Mouse (Mus musculus) liver, embryonic 14.5 days (tissue): ENCODE results near the gene 1810062G17Rik. TPM values are rescaled to one million over a fixed set of nuclear protein-coding genes. Genes with fewer than 3 reads are reported as not detected.

Experiments
- ATAC-seq: fragments of 200-750 bp; cut with Nextera tagmentation; 2 replicates; pipeline ENCODE4 v1.8.0; 2017; ENCODE audit warnings: moderate number of reproducible peaks, mild to moderate bottlenecking, moderate library complexity; ENCODE audit not compliant: insufficient read depth
- DNase-seq, 3 experiments: peaks; one replicate each; pipeline ENCODE4 v3.0.0-alpha.2; 2012 to 2013; ENCODE audit warnings: low read depth in 3 of 3, low spot score in 3 of 3
- H3K27ac ChIP-seq: fragments of 300-500 bp; sonication (generic); 2 replicates; pipeline ENCODE4 v1.5.1; 2014; ENCODE audit warnings: moderate library complexity, mild to moderate bottlenecking, control low read depth, inconsistent platforms
- H3K27me3 ChIP-seq: fragments of 300-500 bp; sonication (generic); 2 replicates; pipeline ENCODE4 v1.6.1; 2014; ENCODE audit warnings: mild to moderate bottlenecking, low read length, moderate library complexity; ENCODE audit not compliant: control insufficient read depth, insufficient read depth
- H3K36me3 ChIP-seq: fragments of 300-500 bp; sonication (generic); replicated peaks from 2 replicates; pipeline ENCODE4 v1.6.1; 2014; ENCODE audit warnings: low read depth; ENCODE audit not compliant: control insufficient read depth, insufficient read depth
- H3K4me1 ChIP-seq, 2 experiments: fragments of 200-500 bp in 1 of 2; fragments of 300-500 bp in 1 of 2; sonication (generic) in 1 of 2; replicated peaks; 2 replicates each; pipeline ENCODE4 v1.6.1; 2012 to 2014; ENCODE audit warnings: antibody characterized with exemption in 1 of 2, inconsistent platforms in 1 of 2, low read length in 1 of 2; ENCODE audit not compliant: control insufficient read depth in 2 of 2, insufficient read depth in 2 of 2
- H3K4me2 ChIP-seq: fragments of 300-500 bp; sonication (generic); 2 replicates; pipeline ENCODE4 v1.6.1; 2014; ENCODE audit warnings: low read depth, mild to moderate bottlenecking, control low read depth, moderate library complexity
- H3K4me3 ChIP-seq, 2 experiments: fragments of 200-500 bp in 1 of 2; fragments of 300-500 bp in 1 of 2; sonication (generic) in 1 of 2; 2 replicates each; pipeline ENCODE4 v1.5.1; 2012 to 2014; ENCODE audit warnings: low read depth in 2 of 2, low read length in 2 of 2, mild to moderate bottlenecking in 2 of 2, control low read depth in 1 of 2, inconsistent platforms in 1 of 2, moderate library complexity in 1 of 2; ENCODE audit not compliant: insufficient read depth in 1 of 2
- H3K9ac ChIP-seq: fragments of 300-500 bp; sonication (generic); replicated peaks from 2 replicates; pipeline ENCODE4 v1.6.1; 2014; ENCODE audit warnings: mild to moderate bottlenecking, control low read depth, moderate library complexity
- H3K9me3 ChIP-seq: fragments of 300-500 bp; sonication (generic); 2 replicates; pipeline ENCODE4 v1.6.1; 2016; ENCODE audit warnings: low read length, mixed read lengths; ENCODE audit not compliant: control insufficient read depth
- CTCF ChIP-seq: IDR thresholded peaks from 2 replicates; pipeline ENCODE4 v1.5.1; 2016; ENCODE audit warnings: antibody characterized with exemption, low read depth, control low read depth
- EP300 ChIP-seq: IDR thresholded peaks from 2 replicates; pipeline ENCODE4 v1.6.1; 2016; ENCODE audit warnings: antibody characterized with exemption, low read depth
- WGBS: fragments of 180-500 bp; shearing (Covaris S2); extraction: QIAGEN DNeasy Blood & Tissue Kit; methylation state at CpG from one replicate; pipeline ENCODE4 v1.1.7; 2014; ENCODE audit not compliant: insufficient replicate concordance; 5-methylcytosine and 5-hydroxymethylcytosine counted together
- polyA plus RNA-seq, 2 experiments: library from polyadenylated mRNA; depleted of rRNA in 1 of 2; stranded (reverse) in 1 of 2; unstranded in 1 of 2; fragments of >200 nt; fragmentation: Nextera tagmentation in 1 of 2; extraction: Ambion mirVana in 1 of 2; gene quantifications; 2 replicates each; pipeline versions ENCODE4 v1.2.1 to v1.2.3; 2012 to 2014

The 1810062G17Rik gene
- 0.43 and 0.77 TPM in 2 replicates for polyA plus RNA-seq (2012; rRNA removed)
- 1.1 and 1.2 TPM in 2 replicates for polyA plus RNA-seq (2014; fragmentation: Nextera tagmentation; extraction: Ambion mirVana)

DNA sequence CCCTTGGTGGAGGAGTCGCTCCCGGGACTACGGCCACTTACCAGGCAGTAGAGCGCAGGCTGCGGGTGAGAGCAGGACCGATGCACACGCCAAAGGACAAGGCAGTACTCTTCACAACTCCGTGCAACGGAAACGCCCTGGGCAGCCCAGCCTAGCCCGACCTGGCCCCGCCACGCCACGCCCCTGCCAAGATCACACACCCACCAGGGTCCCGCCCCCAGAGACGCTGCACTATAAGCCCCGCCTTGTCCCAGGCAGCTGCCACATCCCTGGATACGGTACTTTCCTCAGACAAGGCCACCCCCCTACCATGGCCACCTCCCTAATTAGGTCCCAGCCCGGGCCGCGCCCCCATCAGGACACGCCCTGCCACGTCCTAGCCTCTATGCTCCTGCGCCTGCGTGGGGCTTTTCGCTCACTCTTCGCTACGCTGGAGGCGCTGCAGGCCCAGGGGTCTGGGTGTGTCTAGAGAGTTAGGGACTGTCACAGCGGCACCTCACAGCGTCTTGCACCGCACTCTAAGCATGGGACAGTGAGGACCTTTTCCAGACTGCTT, at the start of gene 1810062G17Rik, which contains the start of gene Anxa5:
Gene 1810062G17Rik (plus strand): TSS at position 406 of the 556 bp plus-strand sequence.
Gene Anxa5 (minus strand): TSS at position 363 of the 556 bp plus-strand sequence.
- ATAC-seq (peak; percentile 98), DNase-seq (peak; percentile 86 to 90 (median 89))
- Histone ChIP-seq H3K4me2 (peak within 1 kb of the TSS; percentile 87), H3K27ac (no peak within 1 kb of the TSS), H3K9me3 (no peaks in the 10 kb centered on the region), H3K36me3 (no peaks in the 10 kb centered on the region), H3K4me3 (peak within 1 kb of the TSS; percentile 63 to 75), H3K27me3 (no peaks in the 10 kb centered on the region), H3K9ac (peak within 1 kb of the TSS; percentile 50), H3K4me1 (peaks cover 4 to 8% of the 10 kb centered on the region in 2 experiments; a peak in 2 of 4 replicates)
- WGBS = under 1% methylated on average over 32 of the region's 32 CpGs
- TF ChIP-seq CTCF (peak; percentile 75), EP300 (no peak)

DNA sequence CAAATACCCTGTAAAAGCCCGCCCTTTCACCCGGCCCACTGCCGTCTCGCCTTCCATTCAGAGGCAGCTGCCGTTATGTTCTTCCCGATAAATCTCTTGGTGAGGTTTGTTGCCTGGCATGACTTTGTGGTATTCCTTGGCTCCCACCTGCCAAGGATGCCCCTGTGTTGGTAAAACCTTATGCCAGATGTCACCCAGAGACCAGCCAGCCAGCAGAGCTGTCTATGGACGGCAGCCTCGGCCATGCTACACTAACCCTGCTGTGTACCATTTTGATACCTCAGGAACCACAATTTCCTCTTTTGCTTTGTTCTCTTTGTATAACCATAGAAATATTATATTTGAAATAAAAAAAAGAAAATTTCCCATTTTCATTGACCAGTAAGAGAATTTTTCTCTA, 48.4 kb upstream of the 1810062G17Rik start:
- no peaks in the 10 kb centered on the region for H3K27me3 ChIP-seq
- no peaks in the 10 kb centered on the region for H3K4me1 ChIP-seq
- no peaks in the 10 kb centered on the region for H3K9me3 ChIP-seq
- ATAC-seq (no peak), DNase-seq (no peak)
- no peak overlapping the region for H3K4me2 ChIP-seq
- no peak overlapping the region for H3K27ac ChIP-seq
- no peak overlapping the region for H3K4me3 ChIP-seq
- TF ChIP-seq EP300 (no peak), CTCF (no peak)
- H3K9ac ChIP-seq = no peak overlapping the region
- 76% methylated on average over 8 of the region's 8 CpGs for WGBS
- H3K36me3 ChIP-seq = no peaks in the 10 kb centered on the region

DNA sequence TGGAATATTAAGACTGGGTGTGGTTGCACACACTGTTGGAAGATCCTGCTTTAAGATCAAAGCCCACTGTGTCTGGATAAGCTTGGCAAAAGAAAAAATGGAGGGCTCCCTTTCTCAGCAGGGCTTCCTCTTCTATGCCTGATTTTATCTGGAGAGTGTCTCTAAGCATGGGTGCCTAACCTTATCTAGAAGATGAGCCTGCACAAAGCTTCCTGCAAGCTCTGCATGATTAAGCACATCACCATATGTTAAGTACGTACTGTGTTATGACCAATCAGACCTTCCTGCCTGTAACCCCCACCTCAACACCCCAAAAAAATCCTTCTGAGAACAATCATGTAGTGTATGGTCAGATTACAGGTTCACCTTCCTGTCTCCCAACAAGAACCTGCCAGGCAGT, 45.4 kb upstream of the 1810062G17Rik start:
- H3K4me3 ChIP-seq = no peak overlapping the region
- ATAC-seq (no peak), DNase-seq (no peak)
- H3K4me1 ChIP-seq = no peaks in the 10 kb centered on the region
- no peak overlapping the region for H3K27ac ChIP-seq
- no peaks in the 10 kb centered on the region for H3K9me3 ChIP-seq
- no peaks in the 10 kb centered on the region for H3K27me3 ChIP-seq
- H3K9ac ChIP-seq = no peak overlapping the region
- H3K4me2 ChIP-seq = no peak overlapping the region
- no peaks in the 10 kb centered on the region for H3K36me3 ChIP-seq
- WGBS = 22% methylated on average over 1 of the region's 1 CpGs
- TF ChIP-seq CTCF (no peak), EP300 (no peak)

DNA sequence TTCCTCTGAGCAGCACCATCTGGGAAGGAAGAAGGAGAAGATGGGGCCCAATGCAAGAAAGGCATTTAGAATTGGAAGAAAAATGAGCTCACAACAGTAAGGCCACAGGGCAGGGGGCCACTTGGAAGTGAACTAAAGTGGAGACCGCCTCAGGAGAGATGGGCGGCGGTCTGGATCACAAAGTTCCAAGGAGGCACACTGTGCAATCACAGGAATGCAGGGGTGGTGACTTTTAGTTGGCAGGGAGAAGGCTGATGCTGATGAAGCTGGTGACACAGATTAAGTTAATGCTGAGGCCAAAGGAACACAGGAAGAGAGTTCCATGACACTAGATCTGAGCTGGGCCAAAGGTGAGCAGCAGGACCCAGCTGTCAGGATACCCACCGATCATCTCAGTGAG, 35.5 kb upstream of the 1810062G17Rik start:
- Histone ChIP-seq H3K4me1 (no peaks in the 10 kb centered on the region), H3K27ac (no peak overlapping the region), H3K4me2 (no peak overlapping the region), H3K9ac (no peak overlapping the region), H3K27me3 (no peaks in the 10 kb centered on the region), H3K9me3 (no peaks in the 10 kb centered on the region), H3K36me3 (no peaks in the 10 kb centered on the region), H3K4me3 (no peak overlapping the region)
- ATAC-seq = no peak
- WGBS = 74% methylated on average over 4 of the region's 4 CpGs
- DNase-seq = no peak
- no peak for TF ChIP-seq EP300
- no peak for TF ChIP-seq CTCF

DNA sequence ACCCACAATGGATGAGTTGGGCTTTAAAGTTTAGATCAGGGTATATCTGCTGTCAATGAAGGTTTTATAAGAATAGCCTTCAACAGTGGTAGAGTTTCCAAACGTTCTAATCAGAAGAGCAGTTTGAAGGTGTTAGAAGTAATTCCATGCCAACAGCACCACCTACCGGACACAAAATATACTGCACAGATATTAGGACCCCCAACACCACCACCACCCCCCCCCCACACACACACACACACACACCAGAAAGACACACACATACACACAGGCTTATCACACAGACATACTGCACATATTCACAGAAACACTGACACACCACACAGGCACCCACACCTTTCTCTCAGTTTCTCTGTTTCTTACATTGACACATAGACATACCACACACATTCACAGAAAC, 33.3 kb upstream of the 1810062G17Rik start:
- Histone ChIP-seq H3K27ac (no peak overlapping the region), H3K9ac (no peak overlapping the region), H3K4me1 (no peaks in the 10 kb centered on the region), H3K9me3 (no peaks in the 10 kb centered on the region), H3K27me3 (no peaks in the 10 kb centered on the region), H3K4me3 (no peak overlapping the region), H3K4me2 (no peak overlapping the region), H3K36me3 (no peaks in the 10 kb centered on the region)
- 0% methylated on average over 2 of the region's 2 CpGs for WGBS
- DNase-seq = no peak
- ATAC-seq = no peak
- TF ChIP-seq CTCF = peak; percentile 63
- no peak for TF ChIP-seq EP300
